Mouse (Mus musculus): Measurements from ENCODE around the gene Srpx. TPM values are rescaled to one million over a fixed set of nuclear protein-coding genes. Genes with fewer than 3 reads are reported as not detected.

Gene Srpx
- polyA plus RNA-seq, 1 experiment = 0.43 TPM

- 88% methylated on average over 3 of the region's 3 CpGs for WGBS
Measured at GRCm38 (mm10) chrX:10080385-10080784, 37.1 kb downstream of the Srpx start.

GRCm38 (mm10) chrX:10079981-10080380, 37.5 kb downstream of the Srpx start:
- TF ChIP-seq CTCF (IDR thresholded peaks at IDR 0.05; ENCODE audit: borderline replicate concordance, insufficient read depth, low read depth, low read length) (no peak), POLR2A (IDR thresholded peaks at IDR 0.05; ENCODE audit: borderline replicate concordance, insufficient read depth, low read length) (no peak)
- Histone ChIP-seq H3K4me1 (ENCODE audit: control insufficient read depth, insufficient read depth, low read length) (no peaks in the 10 kb centered on the region), H3K27ac (ENCODE audit: insufficient read depth, low read length) (no peak overlapping the region), H3K27me3 (ENCODE audit: control insufficient read depth, insufficient read depth, low read length) (no peaks in the 10 kb centered on the region), H3K4me3 (replicated peaks; ENCODE audit: insufficient read depth, low read depth, low read length) (no peak overlapping the region)
- no peak for DNase-seq
- WGBS = 79% methylated on average over 1 of the region's 1 CpGs

More at GRCm38 (mm10) chrX:10080385-10080784, 37.1 kb downstream of the Srpx start:
- Histone ChIP-seq H3K27me3 (ENCODE audit: control insufficient read depth, insufficient read depth, low read length) (no peaks in the 10 kb centered on the region), H3K4me1 (ENCODE audit: control insufficient read depth, insufficient read depth, low read length) (no peaks in the 10 kb centered on the region), H3K27ac (ENCODE audit: insufficient read depth, low read length) (no peak overlapping the region), H3K4me3 (replicated peaks; ENCODE audit: insufficient read depth, low read depth, low read length) (no peak overlapping the region)
- TF ChIP-seq POLR2A (IDR thresholded peaks at IDR 0.05; ENCODE audit: borderline replicate concordance, insufficient read depth, low read length) (no peak), CTCF (IDR thresholded peaks at IDR 0.05; ENCODE audit: borderline replicate concordance, insufficient read depth, low read depth, low read length) (no peak)
- no peak for DNase-seq

GRCm38 (mm10) chrX:10073966-10074365, 43.5 kb downstream of the Srpx start:
- no peaks in the 10 kb centered on the region for H3K4me1 ChIP-seq (ENCODE audit: control insufficient read depth, insufficient read depth, low read length)
- no peak for DNase-seq
- H3K4me3 ChIP-seq (replicated peaks; ENCODE audit: insufficient read depth, low read depth, low read length) = no peak overlapping the region
- 33% methylated on average over 3 of the region's 3 CpGs for WGBS
- no peaks in the 10 kb centered on the region for H3K27me3 ChIP-seq (ENCODE audit: control insufficient read depth, insufficient read depth, low read length)
- H3K27ac ChIP-seq (ENCODE audit: insufficient read depth, low read length) = no peak overlapping the region
- no peak for TF ChIP-seq POLR2A (IDR thresholded peaks at IDR 0.05; ENCODE audit: borderline replicate concordance, insufficient read depth, low read length)
- TF ChIP-seq CTCF (IDR thresholded peaks at IDR 0.05; ENCODE audit: borderline replicate concordance, insufficient read depth, low read depth, low read length) = no peak

GRCm38 (mm10) chrX:10071529-10071928, 46.0 kb downstream of the Srpx start:
- 74% methylated on average over 2 of the region's 2 CpGs for WGBS
- DNase-seq = no peak
- Histone ChIP-seq H3K27ac (ENCODE audit: insufficient read depth, low read length) (no peak overlapping the region), H3K4me1 (ENCODE audit: control insufficient read depth, insufficient read depth, low read length) (no peaks in the 10 kb centered on the region), H3K4me3 (replicated peaks; ENCODE audit: insufficient read depth, low read depth, low read length) (no peak overlapping the region), H3K27me3 (ENCODE audit: control insufficient read depth, insufficient read depth, low read length) (no peaks in the 10 kb centered on the region)
- no peak for TF ChIP-seq CTCF (IDR thresholded peaks at IDR 0.05; ENCODE audit: borderline replicate concordance, insufficient read depth, low read depth, low read length)
- no peak for TF ChIP-seq POLR2A (IDR thresholded peaks at IDR 0.05; ENCODE audit: borderline replicate concordance, insufficient read depth, low read length)

GRCm38 (mm10) chrX:10070689-10071088, 46.8 kb downstream of the Srpx start:
- Histone ChIP-seq H3K4me3 (replicated peaks; ENCODE audit: insufficient read depth, low read depth, low read length) (no peak overlapping the region), H3K27ac (ENCODE audit: insufficient read depth, low read length) (no peak overlapping the region), H3K4me1 (ENCODE audit: control insufficient read depth, insufficient read depth, low read length) (no peaks in the 10 kb centered on the region), H3K27me3 (ENCODE audit: control insufficient read depth, insufficient read depth, low read length) (no peaks in the 10 kb centered on the region)
- 21% methylated on average over 6 of the region's 6 CpGs for WGBS
- TF ChIP-seq CTCF (IDR thresholded peaks at IDR 0.05; ENCODE audit: borderline replicate concordance, insufficient read depth, low read depth, low read length) (peak; percentile 72), POLR2A (IDR thresholded peaks at IDR 0.05; ENCODE audit: borderline replicate concordance, insufficient read depth, low read length) (no peak)
- peak; percentile 22 to 40 for DNase-seq

GRCm38 (mm10) chrX:10069405-10069804, 48.1 kb downstream of the Srpx start:
- Histone ChIP-seq H3K27me3 (ENCODE audit: control insufficient read depth, insufficient read depth, low read length) (no peaks in the 10 kb centered on the region), H3K4me1 (ENCODE audit: control insufficient read depth, insufficient read depth, low read length) (no peaks in the 10 kb centered on the region), H3K27ac (ENCODE audit: insufficient read depth, low read length) (no peak overlapping the region), H3K4me3 (replicated peaks; ENCODE audit: insufficient read depth, low read depth, low read length) (no peak overlapping the region)
- no peak for TF ChIP-seq CTCF (IDR thresholded peaks at IDR 0.05; ENCODE audit: borderline replicate concordance, insufficient read depth, low read depth, low read length)
- no peak for TF ChIP-seq POLR2A (IDR thresholded peaks at IDR 0.05; ENCODE audit: borderline replicate concordance, insufficient read depth, low read length)
- DNase-seq = no peak
- WGBS = 79% methylated on average over 4 of the region's 4 CpGs

- H3K27ac ChIP-seq (ENCODE audit: insufficient read depth, low read length) = no peak overlapping the region
- no peaks in the 10 kb centered on the region for H3K27me3 ChIP-seq (ENCODE audit: control insufficient read depth, insufficient read depth, low read length)
- no peak overlapping the region for H3K4me3 ChIP-seq (replicated peaks; ENCODE audit: insufficient read depth, low read depth, low read length)
- TF ChIP-seq CTCF (IDR thresholded peaks at IDR 0.05; ENCODE audit: borderline replicate concordance, insufficient read depth, low read depth, low read length) (no peak), POLR2A (IDR thresholded peaks at IDR 0.05; ENCODE audit: borderline replicate concordance, insufficient read depth, low read length) (no peak)
- DNase-seq = peak in 1 of 2 experiments; percentile 32
- 37% methylated on average over 1 of the region's 1 CpGs for WGBS
- no peaks in the 10 kb centered on the region; the same call in 1 of the 2 replicates for H3K4me1 ChIP-seq (ENCODE audit: control insufficient read depth, insufficient read depth, low read length)
Measured at GRCm38 (mm10) chrX:10063781-10064180, 53.7 kb downstream of the Srpx start.

GRCm38 (mm10) chrX:10063361-10063760, 54.1 kb downstream of the Srpx start:
- Histone ChIP-seq H3K27me3 (ENCODE audit: control insufficient read depth, insufficient read depth, low read length) (no peaks in the 10 kb centered on the region), H3K4me1 (ENCODE audit: control insufficient read depth, insufficient read depth, low read length) (no peaks in the 10 kb centered on the region; the same call in 1 of the 2 replicates), H3K4me3 (replicated peaks; ENCODE audit: insufficient read depth, low read depth, low read length) (no peak overlapping the region), H3K27ac (ENCODE audit: insufficient read depth, low read length) (no peak overlapping the region)
- DNase-seq = no peak
- TF ChIP-seq CTCF (IDR thresholded peaks at IDR 0.05; ENCODE audit: borderline replicate concordance, insufficient read depth, low read depth, low read length) = no peak
- no peak for TF ChIP-seq POLR2A (IDR thresholded peaks at IDR 0.05; ENCODE audit: borderline replicate concordance, insufficient read depth, low read length)
- WGBS = 25% methylated on average over 2 of the region's 2 CpGs

Data from cerebellum, adult 2 months (tissue).